Mouse (Mus musculus) heart, postnatal 25 days (tissue): Measurements from ENCODE around the gene Tmem147. TPM values are rescaled to one million over a fixed set of nuclear protein-coding genes. Genes with fewer than 3 reads are reported as not detected.

ENCODE experiments used
- total RNA-seq, 2 experiments: library from RNA; stranded (reverse); gene quantifications; 2 replicates each; pipeline ENCODE4 v1.2.3; 2021

Gene Tmem147
- total RNA-seq, 2 experiments from 2014 or later = 269 to 278 TPM

Other genes with a start within 250 kb of the Tmem147 start
- gene Prodh2, start 235.9 kb downstream of the Tmem147 start, total RNA-seq = not detected
- gene Arhgap33, start 194.5 kb downstream of the Tmem147 start, total RNA-seq = 1 to 10 TPM in 1 of 2 experiments, under 1 TPM in 1; 0.81 to 1.1 TPM
- 100 to 1,000 TPM; 720 to 731 TPM for gene Hspb6, start 177.4 kb downstream of the Tmem147 start, total RNA-seq
- 1 to 10 TPM; 4.5 to 4.7 TPM for gene Proser3, start 177.2 kb downstream of the Tmem147 start, total RNA-seq
- 10 to 100 TPM; 15.1 to 15.5 TPM for gene Lin37, start 169.7 kb downstream of the Tmem147 start, total RNA-seq
- gene U2af1l4, start 166.2 kb downstream of the Tmem147 start, total RNA-seq = 10 to 100 TPM; 63.7 to 66.4 TPM
- gene Gm49396, start 166.2 kb downstream of the Tmem147 start, total RNA-seq = 1 to 10 TPM; 1.4 to 1.9 TPM
- 10 to 100 TPM; 61.2 to 70.3 TPM for gene Psenen, start 165.9 kb downstream of the Tmem147 start, total RNA-seq
- gene Igflr1, start 164.1 kb downstream of the Tmem147 start, total RNA-seq = 1 to 10 TPM; 1.3 to 1.6 TPM
- gene Kmt2b, start 140.8 kb downstream of the Tmem147 start, total RNA-seq = 10 to 100 TPM; 17.5 to 22.7 TPM
- gene Zbtb32, start 130.6 kb downstream of the Tmem147 start, total RNA-seq = not detected
- under 1 TPM in 1 of 2 experiments, not detected in 1; 0.52 TPM for gene Upk1a, start 116.7 kb downstream of the Tmem147 start, total RNA-seq
- gene Cox6b1, start 103.4 kb downstream of the Tmem147 start, total RNA-seq = 1,000 to 10,000 TPM; 4,579 to 4,828 TPM
- gene Etv2, start 93.7 kb downstream of the Tmem147 start, total RNA-seq = not detected
- gene Rbm42, start 79.2 kb downstream of the Tmem147 start, total RNA-seq = 10 to 100 TPM; 49.9 to 53.9 TPM
- 1 to 10 TPM; 4.3 TPM for gene Haus5, start 64.5 kb downstream of the Tmem147 start, total RNA-seq
- gene Pmis2, start 57.9 kb downstream of the Tmem147 start, total RNA-seq = under 1 TPM in 1 of 2 experiments, not detected in 1; 0.65 TPM
- not detected for gene 2200002J24Rik, start 30.6 kb downstream of the Tmem147 start, total RNA-seq
- gene Atp4a, start 17.3 kb downstream of the Tmem147 start, total RNA-seq = not detected
- not detected for gene Gapdhs, start 14.1 kb upstream of the Tmem147 start, total RNA-seq
- 1 to 10 TPM; 2.3 to 5.5 TPM for gene Sbsn, start 21.9 kb upstream of the Tmem147 start, total RNA-seq
- 1 to 10 TPM; 3.6 to 6.6 TPM for gene Dmkn, start 34.2 kb upstream of the Tmem147 start, total RNA-seq
- not detected for gene Krtdap, start 58.4 kb upstream of the Tmem147 start, total RNA-seq
- under 1 TPM in 1 of 2 experiments, not detected in 1; 0.22 TPM for gene Ffar2, start 94.2 kb upstream of the Tmem147 start, total RNA-seq
- not detected for gene Ffar3, start 126.6 kb upstream of the Tmem147 start, total RNA-seq
- not detected for gene Ffar1, start 132.0 kb upstream of the Tmem147 start, total RNA-seq
- 1 to 10 TPM in 1 of 2 experiments, under 1 TPM in 1; 0.78 to 1.4 TPM for gene Cd22, start 150.8 kb upstream of the Tmem147 start, total RNA-seq
- gene Mag, start 185.3 kb upstream of the Tmem147 start, total RNA-seq = under 1 TPM in 1 of 2 experiments, not detected in 1; 0.36 TPM
- gene Hamp2, start 195.1 kb upstream of the Tmem147 start, total RNA-seq = 1 to 10 TPM; 6.5 to 9.5 TPM
- gene Hamp, start 214.5 kb upstream of the Tmem147 start, total RNA-seq = 10 to 100 TPM; 16.8 to 34.4 TPM
- 100 to 1,000 TPM; 103 to 121 TPM for gene Usf2, start 227.3 kb upstream of the Tmem147 start, total RNA-seq
- gene Lsr, start 243.9 kb upstream of the Tmem147 start, total RNA-seq = 1 to 10 TPM; 4.3 to 5.6 TPM
- under 1 TPM in 1 of 2 experiments, not detected in 1; 0.29 TPM for gene Fam187b, start 244.2 kb upstream of the Tmem147 start, total RNA-seq